Mouse (Mus musculus) right cerebral cortex, postnatal 10 days (tissue): Measurements from ENCODE around the gene Foxi1.
A peak's percentile ranks its signal among the peaks of the same experiment; 100 is the strongest.
"Not testable (repeated sequence)": the region's sequence is repeated elsewhere in the genome, so short reads cannot be mapped to it uniquely, and the experiment has no call there.

Experiments
- DNase-seq, 2 experiments: peaks; one replicate each; pipeline ENCODE4 v3.0.0; 2021; ENCODE audit warnings: low spot score in 2 of 2

Gene Foxi1

GRCm38 (mm10) chr11:34207989-34208388 is at the start of gene Foxi1:
Foxi1 (minus strand) TSS chr11:34208089.
- DNase-seq: no peak

GRCm38 (mm10) chr11:34242979-34243378 is 35.1 kb upstream of the Foxi1 start:
- DNase-seq: no peak

- no peak for DNase-seq
These were observed 32.4 kb upstream of the Foxi1 start for GRCm38 (mm10) chr11:34240252-34240651.

- no peak for DNase-seq
These were observed 31.8 kb upstream of the Foxi1 start for GRCm38 (mm10) chr11:34239691-34240090.

- DNase-seq: no peak
These were observed 29.0 kb upstream of the Foxi1 start for GRCm38 (mm10) chr11:34236885-34237284.

- DNase-seq: peak in 1 of 2 experiments; percentile 33
These were observed 28.3 kb upstream of the Foxi1 start for GRCm38 (mm10) chr11:34236091-34236759.

- DNase-seq: peak; percentile 66 to 82
These were observed 21.0 kb upstream of the Foxi1 start for GRCm38 (mm10) chr11:34228758-34229364.

- DNase-seq: no peak
These were observed 19.3 kb upstream of the Foxi1 start for GRCm38 (mm10) chr11:34227180-34227579.

GRCm38 (mm10) chr11:34220596-34220995 is 12.7 kb upstream of the Foxi1 start:
- not testable (repeated sequence) for DNase-seq

- DNase-seq: peak; percentile 69 to 80
These were observed 5.0 kb upstream of the Foxi1 start for GRCm38 (mm10) chr11:34212853-34213252.

- DNase-seq: peak in 1 of 2 experiments; percentile 38
These were observed 5.1 kb downstream of the Foxi1 start for GRCm38 (mm10) chr11:34202769-34203168.

GRCm38 (mm10) chr11:34195142-34195541 is 12.7 kb downstream of the Foxi1 start:
- DNase-seq: no peak

GRCm38 (mm10) chr11:34194158-34194941 is 13.5 kb downstream of the Foxi1 start:
- DNase-seq: no peak

- no peak for DNase-seq
These were observed 14.2 kb downstream of the Foxi1 start for GRCm38 (mm10) chr11:34193658-34194057.

- DNase-seq: no peak
These were observed 23.6 kb downstream of the Foxi1 start for GRCm38 (mm10) chr11:34184266-34184665.

- DNase-seq: peak; percentile 69 to 72
These were observed 26.4 kb downstream of the Foxi1 start for GRCm38 (mm10) chr11:34181214-34182117.

GRCm38 (mm10) chr11:34178752-34179151 is 29.1 kb downstream of the Foxi1 start:
- no peak for DNase-seq

- DNase-seq: peak; percentile 50 to 59
These were observed 31.5 kb downstream of the Foxi1 start for GRCm38 (mm10) chr11:34176371-34176770.

- DNase-seq: no peak
These were observed 36.7 kb downstream of the Foxi1 start for GRCm38 (mm10) chr11:34171221-34171620.

- DNase-seq: no peak
These were observed 38.4 kb downstream of the Foxi1 start for GRCm38 (mm10) chr11:34169464-34169894.

GRCm38 (mm10) chr11:34166392-34166791 is 41.5 kb downstream of the Foxi1 start:
- no peak for DNase-seq
